Mouse (Mus musculus) olfactory bulb, adult 2 months (tissue): ENCODE results near the gene Polr3b.

ENCODE experiments used
- CTCF ChIP-seq: fragments of 200-500 bp; IDR thresholded peaks from 2 replicates; pipeline ENCODE4 v1.5.1; 2012; ENCODE audit warnings: low read depth, mild to moderate bottlenecking, low read length, moderate library complexity; ENCODE audit not compliant: insufficient read depth
- POLR2A ChIP-seq: fragments of 200-500 bp; IDR thresholded peaks from 2 replicates; pipeline ENCODE4 v1.6.1; 2012; ENCODE audit warnings: mild to moderate bottlenecking, low read depth, low read length, moderate library complexity; ENCODE audit not compliant: insufficient read depth

DNA sequence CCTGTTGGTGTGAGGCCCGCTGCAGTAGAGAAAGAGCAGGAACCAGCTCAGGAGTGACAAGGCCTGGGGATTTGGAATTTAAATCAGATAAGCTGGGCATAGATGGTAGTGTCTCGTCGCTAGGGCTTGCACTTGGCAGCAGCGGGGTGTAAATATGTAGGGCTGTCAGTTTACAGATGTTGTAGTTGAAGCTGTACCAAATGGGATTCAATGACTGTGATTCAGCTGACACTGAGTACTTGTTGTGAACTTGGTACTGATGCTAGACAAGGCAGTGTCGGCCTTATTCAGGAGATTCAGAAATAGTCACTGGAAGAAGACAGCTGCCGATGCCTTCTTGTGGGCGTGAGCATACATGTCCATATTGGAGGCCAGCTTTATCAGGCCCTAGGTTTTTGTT lies 39.9 kb upstream of the Polr3b start:
- TF ChIP-seq CTCF (no peak), POLR2A (no peak)
